ENCODE assay signal across 8 mouse cellular contexts in the genomic region with DNA sequence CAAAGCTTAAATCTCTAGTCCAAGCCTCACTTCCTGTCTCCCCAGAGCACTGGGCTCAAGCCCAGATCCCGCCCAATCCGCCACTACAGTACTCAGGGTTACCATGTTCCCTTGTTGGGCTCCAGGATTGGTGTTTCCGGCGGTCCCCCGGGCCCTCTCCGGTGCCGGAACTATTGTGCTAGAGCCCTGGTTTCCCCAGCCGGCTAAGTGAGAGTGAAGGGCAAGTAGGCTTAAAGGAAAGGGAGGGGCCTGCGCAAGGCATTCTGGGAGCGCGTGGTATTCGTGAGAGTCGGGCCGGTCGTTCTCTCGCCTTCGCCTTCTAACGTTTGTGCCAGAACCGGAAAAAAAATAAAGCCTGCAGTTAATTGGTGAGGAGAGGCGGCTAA. TPM values are rescaled to one million over a fixed set of nuclear protein-coding genes. Genes with fewer than 3 reads are reported as not detected.
DNase-seq lines count a peak whose midpoint lies in the region; ATAC-seq and TF ChIP-seq lines count a peak whose summit lies in the region.

Gene Gucd1, minus strand, starts transcription at position 215 of the 386 bp plus-strand sequence.

- peak; percentile 71 to 93; a peak in 3 of 4 replicates for TF ChIP-seq POLR2A in MEL (IDR thresholded peaks at IDR 0.05; ENCODE audit: control insufficient read depth in 1 of 2, insufficient read depth in 1 of 2, low read depth in 1 of 2, low read length in 2 of 2, poor library complexity in 1 of 2)
- TF ChIP-seq POLR2A in cerebellum, adult 2 months (IDR thresholded peaks at IDR 0.05; ENCODE audit: borderline replicate concordance, insufficient read depth, low read length) = peak; percentile 75

- no peaks in the 10 kb centered on the region for H3K27me3 ChIP-seq in MEL (ENCODE audit: control insufficient read depth in 1 of 2, insufficient read depth in 2 of 2, low read length in 2 of 2)
- no peaks in the 10 kb centered on the region for H3K27me3 ChIP-seq in cerebellum, adult 2 months (ENCODE audit: control insufficient read depth, insufficient read depth, low read length)
- no peaks in the 10 kb centered on the region for H3K27me3 ChIP-seq in forebrain, postnatal 0 days (ENCODE audit: insufficient read depth, low read length)
- no peaks in the 10 kb centered on the region for H3K27me3 ChIP-seq in lung, embryonic 15.5 days

- H3K27ac ChIP-seq in MEL (ENCODE audit: control insufficient read depth, low read depth, low read length) = peak within 1 kb of the TSS; percentile 96
- H3K27ac ChIP-seq in cerebellum, adult 2 months (ENCODE audit: insufficient read depth, low read length) = peak within 1 kb of the TSS; percentile 91
- H3K27ac ChIP-seq in forebrain, postnatal 0 days (ENCODE audit: low read depth, low read length) = peak within 1 kb of the TSS; percentile 95
- peak within 1 kb of the TSS; percentile 99 for H3K27ac ChIP-seq in lung, embryonic 15.5 days

- peak within 1 kb of the TSS; percentile 79 to 97 for H3K4me3 ChIP-seq in MEL (ENCODE audit: control insufficient read depth in 1 of 2, insufficient read depth in 1 of 2, low read depth in 2 of 2, low read length in 2 of 2)
- H3K4me3 ChIP-seq in cerebellum, adult 2 months (replicated peaks; ENCODE audit: insufficient read depth, low read depth, low read length) = peak within 1 kb of the TSS; percentile 89
- H3K4me3 ChIP-seq in forebrain, postnatal 0 days (ENCODE audit: low read depth, low read length) = peak within 1 kb of the TSS; percentile 72
- H3K4me3 ChIP-seq in lung, embryonic 15.5 days = peak within 1 kb of the TSS; percentile 72

- peak within 1 kb of the TSS; percentile 85 for H3K4me2 ChIP-seq in forebrain, postnatal 0 days (ENCODE audit: low read depth)
- H3K4me2 ChIP-seq in lung, embryonic 15.5 days = peak within 1 kb of the TSS; percentile 78

- under 1% methylated on average over 20 of the region's 20 CpGs for WGBS in cerebellum, adult 2 months
- under 1% methylated on average over 20 of the region's 20 CpGs for WGBS in forebrain, postnatal 0 days
- under 1% methylated on average over 20 of the region's 20 CpGs for WGBS in lung, embryonic 15.5 days

- peak within 1 kb of the TSS; percentile 93 for H3K9ac ChIP-seq in MEL (ENCODE audit: control insufficient read depth, low read depth, low read length, poor library complexity, severe bottlenecking)
- peak within 1 kb of the TSS; percentile 93 for H3K9ac ChIP-seq in forebrain, postnatal 0 days
- peak within 1 kb of the TSS; percentile 90 for H3K9ac ChIP-seq in lung, embryonic 15.5 days

- TF ChIP-seq EP300 in MEL (IDR thresholded peaks at IDR 0.05; ENCODE audit: low read depth in 1 of 2, low read length in 2 of 2) = no peak

- DNase-seq in MEL (ENCODE audit: low read depth, low spot score) = peak; percentile 98
- peak; percentile 97 to 99 for DNase-seq in cerebellum, adult 2 months
- DNase-seq in forebrain, postnatal 0 days = peak; percentile 98
- peak; percentile 98 for DNase-seq in heart, postnatal 4 days
- peak; percentile 96 to 97 for DNase-seq in layer of hippocampus, adult 8-10 months (ENCODE audit: low spot score in 2 of 2)
- DNase-seq in ovary, adult 18-20 months (ENCODE audit: low spot score) = peak; percentile 94
- DNase-seq in thymus, postnatal 0 days (ENCODE audit: low spot score) = peak; percentile 96

- peaks cover 15 to 34% of the 10 kb centered on the region in 2 experiments for H3K4me1 ChIP-seq in MEL (ENCODE audit: control insufficient read depth in 1 of 2, insufficient read depth in 2 of 2, low read length in 2 of 2)
- peaks cover 5% of the 10 kb centered on the region; the same call in 1 of the 2 replicates for H3K4me1 ChIP-seq in cerebellum, adult 2 months (ENCODE audit: control insufficient read depth, insufficient read depth, low read length)
- peaks cover 18% of the 10 kb centered on the region for H3K4me1 ChIP-seq in forebrain, postnatal 0 days (ENCODE audit: insufficient read depth)
- H3K4me1 ChIP-seq in lung, embryonic 15.5 days = peaks cover 41% of the 10 kb centered on the region

- no peaks in the 10 kb centered on the region for H3K9me3 ChIP-seq in MEL (replicated peaks; ENCODE audit: insufficient read depth, low read length)
- H3K9me3 ChIP-seq in forebrain, postnatal 0 days (ENCODE audit: low read length) = no peaks in the 10 kb centered on the region
- no peaks in the 10 kb centered on the region for H3K9me3 ChIP-seq in lung, embryonic 15.5 days

- H3K36me3 ChIP-seq in MEL (ENCODE audit: control insufficient read depth in 1 of 2, insufficient read depth in 2 of 2, low read length in 2 of 2) = peaks cover 14 to 46% of the 10 kb centered on the region in 2 experiments
- H3K36me3 ChIP-seq in forebrain, postnatal 0 days (ENCODE audit: insufficient read depth) = peaks cover 19% of the 10 kb centered on the region; the same call in 1 of the 2 replicates
- peaks cover 27% of the 10 kb centered on the region for H3K36me3 ChIP-seq in lung, embryonic 15.5 days

- no peak for TF ChIP-seq RAD21 in MEL (IDR thresholded peaks at IDR 0.05; ENCODE audit: low read depth, low read length)

- peak; percentile 96 for ATAC-seq in forebrain, postnatal 0 days
- peak; percentile 89 for ATAC-seq in lung, embryonic 15.5 days (ENCODE audit: borderline replicate concordance, extremely low read depth, low FRiP score, low TSS enrichment)

- no peak for TF ChIP-seq CTCF in MEL (IDR thresholded peaks at IDR 0.05 in 2 of 3, conservative IDR thresholded peaks at IDR 0.05 in 1 of 3; ENCODE audit: control insufficient read depth in 1 of 3, insufficient read depth in 1 of 3, low read depth in 2 of 3, low read length in 3 of 3, poor library complexity in 1 of 3, severe bottlenecking in 1 of 3)
- no peak for TF ChIP-seq CTCF in cerebellum, adult 2 months (IDR thresholded peaks at IDR 0.05; ENCODE audit: borderline replicate concordance, insufficient read depth, low read depth, low read length)
- TF ChIP-seq CTCF in forebrain, postnatal 0 days (IDR thresholded peaks at IDR 0.05; ENCODE audit: low read depth) = no peak

- peaks cover 53% of the 10 kb centered on the region for H3K79me2 ChIP-seq in MEL (ENCODE audit: control insufficient read depth, insufficient read depth, low read length, poor library complexity)

TF ChIP-seq in MEL, 35 proteins besides CTCF, POLR2A, EP300 and RAD21 (continues in another document):
- TF ChIP-seq GABPA (IDR thresholded peaks at IDR 0.05; ENCODE audit: low read depth, low read length) (no peak), USF1 (IDR thresholded peaks at IDR 0.05; ENCODE audit: low read depth, low read length) (peak; percentile 55), TCF12 (IDR thresholded peaks at IDR 0.05; ENCODE audit: low read depth, low read length) (peak; percentile 77), GATA1 (IDR thresholded peaks at IDR 0.05; ENCODE audit: low read depth, low read length) (no peak), TAL1 (IDR thresholded peaks at IDR 0.05; ENCODE audit: low read length) (no peak), MAZ (IDR thresholded peaks at IDR 0.05; ENCODE audit: low read depth, low read length) (peak; percentile 95), POLR2AphosphoS2 (IDR thresholded peaks at IDR 0.05; ENCODE audit: low read length) (peak; percentile 90), ETS1 (IDR thresholded peaks at IDR 0.05; ENCODE audit: low read depth, low read length) (peak; percentile 70), MXI1 (IDR thresholded peaks at IDR 0.05; ENCODE audit: low read depth, low read length) (peak; percentile 93), UBTF (IDR thresholded peaks at IDR 0.05; ENCODE audit: borderline replicate concordance, insufficient read depth, low read depth, low read length) (0 out of 2 replicates have a peak, but pooled peaks have one; percentile 78), HCFC1 (IDR thresholded peaks at IDR 0.05; ENCODE audit: low read depth, low read length) (peak; percentile 98), ZMIZ1 (IDR thresholded peaks at IDR 0.05; ENCODE audit: low read depth, low read length) (peak; percentile 89), POLR2AphosphoS5 (IDR thresholded peaks at IDR 0.05; ENCODE audit: borderline replicate concordance, low read depth, low read length) (no peak), ELF1 (IDR thresholded peaks at IDR 0.05; ENCODE audit: low read depth, low read length) (peak; percentile 79; the same call in 1 of the 2 replicates), NELFE (IDR thresholded peaks at IDR 0.05; ENCODE audit: low read depth, low read length) (peak; percentile 88), RCOR1 (IDR thresholded peaks at IDR 0.05; ENCODE audit: low read depth, low read length) (no peak), MEF2A (IDR thresholded peaks at IDR 0.05; ENCODE audit: extremely low read depth, insufficient replicate concordance, low read depth, low read length, poor library complexity, severe bottlenecking) (no peak), USF2 (IDR thresholded peaks at IDR 0.05; ENCODE audit: borderline replicate concordance in 1 of 2, insufficient read depth in 1 of 2, low read depth in 1 of 2, low read length in 2 of 2) (no peak), ZKSCAN1 (IDR thresholded peaks at IDR 0.05; ENCODE audit: low read depth, low read length) (no peak), ZNF384 (IDR thresholded peaks at IDR 0.05; ENCODE audit: low read depth, low read length) (no peak), ZC3H11A (IDR thresholded peaks at IDR 0.05; ENCODE audit: low read depth, low read length) (no peak), MAFK (IDR thresholded peaks at IDR 0.05; ENCODE audit: borderline replicate concordance, low read depth, low read length) (no peak), SMC3 (IDR thresholded peaks at IDR 0.05; ENCODE audit: low read depth, low read length) (no peak), MYC (IDR thresholded peaks at IDR 0.05; ENCODE audit: low read depth, low read length) (peak; percentile 95), BHLHE40 (IDR thresholded peaks at IDR 0.05; ENCODE audit: borderline replicate concordance, low read depth, low read length) (no peak), JUND (IDR thresholded peaks at IDR 0.05; ENCODE audit: low read depth, low read length) (no peak), SIN3A (IDR thresholded peaks at IDR 0.05; ENCODE audit: low read length) (peak; percentile 96), MYB (IDR thresholded peaks at IDR 0.05; ENCODE audit: low read depth, low read length) (no peak)

RNA-seq across cellular contexts. Expression of gene Gucd1, which starts in this region (rescaled TPM):
- total RNA-seq in MEL (2012; rRNA removed) = 17.7 and 18.7 TPM in 2 replicates
- 10 to 100 TPM in 1 of 2 experiments, not detected in 1; 30.7 TPM for polyA plus RNA-seq in MEL (2012; ENCODE audit: insufficient read depth in 1 of 2, insufficient read length in 2 of 2, low read depth in 1 of 2, low replicate concordance in 2 of 2, missing spikeins in 1 of 2)
- 20.7 and 21.5 TPM in 2 replicates for polyA plus RNA-seq in cerebellum, adult 2 months (2012; rRNA removed)
- 36.2 and 44.9 TPM in 2 replicates for total RNA-seq in forebrain, postnatal 0 days (2014; rRNA removed)
- 12.2 and 16.0 TPM in 2 replicates for polyA plus RNA-seq in forebrain, postnatal 0 days (2015; fragmentation: Nextera tagmentation; extraction: Ambion mirVana)
- total RNA-seq in heart, postnatal 4 days (2021) = 10 to 100 TPM; 36.4 to 42.8 TPM
- total RNA-seq in layer of hippocampus, adult 8-10 months (2022) = 10 to 100 TPM; 14.0 to 17.3 (median 14.4) TPM
- polyA plus RNA-seq in lung, embryonic 15.5 days (2015; fragmentation: Nextera tagmentation; extraction: Ambion mirVana) = 23.6 and 24.5 TPM in 2 replicates
- polyA plus RNA-seq in thymus, postnatal 0 days (2015; fragmentation: Nextera tagmentation; extraction: Ambion mirVana) = 17.5 and 18.2 TPM in 2 replicates

Comparison
In these comparisons a context has a peak if more than half of its experiments do, and no peak if none do; other contexts are left out.
1. Peak in every context shown above with its lines: DNase-seq, ATAC-seq, H3K4me3 ChIP-seq and H3K27ac ChIP-seq.